Mouse (Mus musculus): Measurements from ENCODE around the gene Klf5.

DNA sequence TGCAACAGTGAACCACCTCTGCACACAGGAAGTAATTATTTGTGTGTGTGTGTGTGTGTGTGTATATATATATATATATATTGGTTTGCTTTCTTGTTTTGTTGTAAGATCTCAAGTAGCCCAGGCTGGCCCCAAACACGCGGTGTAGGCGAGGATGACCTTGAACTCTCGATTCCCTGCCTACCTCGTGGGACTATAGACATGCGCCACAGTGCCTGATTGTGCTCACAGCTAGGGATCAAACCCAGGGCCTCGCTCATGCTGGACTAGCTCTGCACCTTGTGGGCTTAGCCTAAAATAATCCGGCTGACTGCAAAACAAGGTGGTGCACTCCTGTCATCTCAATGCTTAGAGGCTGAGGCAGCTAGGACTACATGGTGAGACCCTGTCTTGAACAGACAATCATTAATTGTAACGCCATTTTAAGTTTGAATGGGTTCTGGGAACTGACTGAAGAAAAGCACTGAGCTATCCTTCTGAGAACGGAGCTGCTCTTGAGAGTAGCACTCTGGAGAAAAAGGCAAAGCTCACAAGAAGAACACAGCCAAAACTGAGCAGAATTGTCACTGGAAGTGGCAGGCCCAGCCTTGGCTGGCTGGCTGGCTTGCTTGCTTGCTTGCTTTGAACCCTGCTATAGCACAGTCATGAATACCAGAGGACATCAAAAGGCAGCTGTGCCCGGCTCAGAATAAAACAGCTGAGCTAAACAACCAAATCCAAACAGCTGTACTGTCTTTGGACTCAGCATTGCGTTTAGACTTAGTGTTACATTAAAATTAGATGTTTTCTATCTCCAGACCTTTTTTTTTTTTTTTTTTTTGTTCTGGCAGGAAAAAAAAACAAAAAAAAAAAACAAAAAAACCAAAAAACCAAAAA, 27.3 kb downstream of the Klf5 start:
- no peak for TF ChIP-seq GATA1 (IDR thresholded peaks at IDR 0.05; ENCODE audit: borderline replicate concordance, low read length)
- no peak for TF ChIP-seq FLI1 (IDR thresholded peaks at IDR 0.05; ENCODE audit: low read length)
